Mouse (Mus musculus) R1 (cell line): Measurements from ENCODE around the gene Cacng5.
A peak's percentile ranks its signal among the peaks of the same experiment; 100 is the strongest.

Experiments
- DNase-seq: peaks from one replicate; pipeline ENCODE4 v3.0.0-alpha.2; 2018; ENCODE audit warnings: low read depth, low spot score

Cacng5 gene

GRCm38 (mm10) chr11:107887342-107887741 lies 27.5 kb downstream of the Cacng5 start:
- peak; percentile 52 for DNase-seq

GRCm38 (mm10) chr11:107876840-107877239 lies 38.0 kb downstream of the Cacng5 start:
- no peak for DNase-seq

- DNase-seq, result no peak
Observed at GRCm38 (mm10) chr11:107875861-107876494, 38.9 kb downstream of the Cacng5 start.

- peak; percentile 39 for DNase-seq
Observed at GRCm38 (mm10) chr11:107872743-107873142, 42.1 kb downstream of the Cacng5 start.

- DNase-seq, result no peak
Observed at GRCm38 (mm10) chr11:107867509-107867908, 47.3 kb downstream of the Cacng5 start.

- DNase-seq, result peak; percentile 79
Observed at GRCm38 (mm10) chr11:107865128-107865527, 49.7 kb downstream of the Cacng5 start.

GRCm38 (mm10) chr11:107864024-107864423 lies 50.8 kb downstream of the Cacng5 start:
- peak; percentile 70 for DNase-seq

- no peak for DNase-seq
Observed at GRCm38 (mm10) chr11:107861738-107862137, 53.1 kb downstream of the Cacng5 start.

- DNase-seq, result no peak
Observed at GRCm38 (mm10) chr11:107859871-107860270, 55.0 kb downstream of the Cacng5 start.

- peak; percentile 78 for DNase-seq
Observed at GRCm38 (mm10) chr11:107859288-107859687, 55.6 kb downstream of the Cacng5 start.

GRCm38 (mm10) chr11:107853088-107853487 lies 61.8 kb downstream of the Cacng5 start:
- DNase-seq, result peak; percentile 49

GRCm38 (mm10) chr11:107849621-107850020 lies 65.2 kb downstream of the Cacng5 start:
- DNase-seq, result no peak

GRCm38 (mm10) chr11:107844175-107844574 lies 70.7 kb downstream of the Cacng5 start:
- no peak for DNase-seq

- DNase-seq, result no peak
Observed at GRCm38 (mm10) chr11:107833351-107834040, 81.4 kb downstream of the Cacng5 start.
